In the genomic region with DNA sequence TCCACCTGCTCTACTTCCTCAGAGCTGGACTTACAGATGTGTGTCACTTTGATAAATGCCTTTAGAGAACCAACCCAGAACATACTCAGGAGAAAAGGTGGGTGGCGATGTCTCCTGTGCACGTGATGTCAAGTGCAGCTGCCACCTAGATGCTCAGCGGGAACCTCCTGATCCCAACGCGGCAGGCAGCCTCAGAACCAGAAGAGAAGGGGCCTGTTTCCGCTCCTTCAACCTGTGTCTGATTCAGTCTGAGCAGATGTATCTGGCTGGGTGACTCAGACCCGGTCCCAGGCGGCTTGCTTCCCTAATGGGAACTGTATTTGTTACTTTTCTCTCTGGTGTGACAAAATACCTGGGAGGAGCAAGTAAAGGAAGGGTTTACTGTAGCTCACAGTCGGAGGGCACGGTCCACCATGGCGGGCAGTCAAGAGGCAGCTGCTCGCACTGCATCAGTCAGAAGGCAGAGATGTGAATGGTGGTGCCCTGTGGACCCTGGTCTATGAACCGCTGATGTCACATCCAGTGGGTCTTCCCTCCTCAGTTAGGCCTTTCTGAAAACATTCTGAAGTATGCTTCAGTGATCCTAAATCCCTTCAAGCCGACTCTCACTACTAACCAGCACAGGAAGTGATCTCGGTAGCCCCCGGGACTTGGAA, we compare ENCODE assay signal across 32 mouse cellular contexts. TPM values are rescaled to one million over a fixed set of nuclear protein-coding genes. Genes with fewer than 3 reads are reported as not detected.
DNase-seq lines count a peak whose midpoint lies in the region; ATAC-seq and TF ChIP-seq lines count a peak whose summit lies in the region.
"Had no signal": no experiment of that assay in that cellular context is flagged by ENCODE, and none has a peak within 500 bp of the region (broad histone marks: within the 10 kb centered on the region; RNA-seq: fewer than 3 reads in every experiment).

No protein-coding gene starts in this region.

- no peak overlapping the region for H3K9ac ChIP-seq in midbrain, embryonic 11.5 days (ENCODE audit: low read length)
- no peak overlapping the region for H3K9ac ChIP-seq in midbrain, embryonic 16.5 days (ENCODE audit: low read depth, low read length)
- H3K9ac ChIP-seq: embryonic facial prominence, embryonic 12.5 days; heart, embryonic 15.5 days; hindbrain, embryonic 12.5 days; liver, embryonic 13.5 days; neural tube, embryonic 12.5 days; stomach, embryonic 15.5 days had no signal

- H3K4me3 ChIP-seq in midbrain, embryonic 11.5 days (ENCODE audit: low read depth, low read length): no peak overlapping the region
- no peak overlapping the region for H3K4me3 ChIP-seq in midbrain, embryonic 16.5 days (ENCODE audit: low read depth, low read length)
- H3K4me3 ChIP-seq in thymus, adult 2 months (ENCODE audit: control insufficient read depth, insufficient read depth, low read length): no peak overlapping the region
- H3K4me3 ChIP-seq: embryonic facial prominence, embryonic 12.5 days; heart, embryonic 10.5 days; heart, embryonic 15.5 days; hindbrain, embryonic 12.5 days; liver, embryonic 13.5 days; megakaryocyte, embryonic 14.5 days; neural tube, embryonic 12.5 days; stomach, embryonic 15.5 days had no signal

- 84% methylated on average over 16 of the region's 16 CpGs for WGBS in midbrain, embryonic 11.5 days
- WGBS in midbrain, embryonic 16.5 days: 89% methylated on average over 16 of the region's 16 CpGs
- 90% methylated on average over 16 of the region's 16 CpGs for WGBS in thymus, adult 2 months

- ATAC-seq in midbrain, embryonic 11.5 days (ENCODE audit: low FRiP score): peak; percentile 26; the same call in 1 of the 2 replicates
- no peak for ATAC-seq in midbrain, embryonic 16.5 days
- ATAC-seq: CD4-positive, CD25-positive, alpha-beta regulatory T cell, adult 4 months; forebrain, embryonic 14.5 days; intestine, embryonic 16.5 days; lung, postnatal 0 days had no signal

- TF ChIP-seq CTCF in thymus, adult 2 months (IDR thresholded peaks at IDR 0.05; ENCODE audit: borderline replicate concordance, control insufficient read depth, extremely low read depth, insufficient read depth, low read length, poor library complexity): no peak

- H3K4me2 ChIP-seq in midbrain, embryonic 11.5 days: no peak overlapping the region
- H3K4me2 ChIP-seq in midbrain, embryonic 16.5 days (ENCODE audit: low read length): no peak overlapping the region
- H3K4me2 ChIP-seq: embryonic facial prominence, embryonic 12.5 days; heart, embryonic 15.5 days; hindbrain, embryonic 12.5 days; liver, embryonic 13.5 days; neural tube, embryonic 12.5 days; stomach, embryonic 15.5 days had no signal

- H3K4me1 ChIP-seq in midbrain, embryonic 11.5 days (ENCODE audit: control insufficient read depth, insufficient read depth, low read length): no peaks in the 10 kb centered on the region
- H3K4me1 ChIP-seq in midbrain, embryonic 16.5 days (ENCODE audit: control insufficient read depth, insufficient read depth, low read length): no peaks in the 10 kb centered on the region
- H3K4me1 ChIP-seq in thymus, adult 2 months (replicated peaks; ENCODE audit: control insufficient read depth, insufficient read depth, low read length): no peaks in the 10 kb centered on the region
- H3K4me1 ChIP-seq: embryonic facial prominence, embryonic 12.5 days; heart, embryonic 10.5 days; heart, embryonic 15.5 days; hindbrain, embryonic 12.5 days; neural tube, embryonic 12.5 days; stomach, embryonic 15.5 days had no signal

- no peaks in the 10 kb centered on the region for H3K27me3 ChIP-seq in midbrain, embryonic 11.5 days (ENCODE audit: control insufficient read depth, insufficient read depth, low read length)
- H3K27me3 ChIP-seq in midbrain, embryonic 16.5 days (ENCODE audit: control insufficient read depth, insufficient read depth, low read depth, low read length): no peaks in the 10 kb centered on the region
- no peaks in the 10 kb centered on the region for H3K27me3 ChIP-seq in thymus, adult 2 months (ENCODE audit: control insufficient read depth, insufficient read depth, low read length)
- H3K27me3 ChIP-seq: embryonic facial prominence, embryonic 12.5 days; heart, embryonic 15.5 days; hindbrain, embryonic 12.5 days; liver, embryonic 13.5 days; neural tube, embryonic 12.5 days; stomach, embryonic 15.5 days had no signal

- TF ChIP-seq POLR2A in thymus, adult 2 months (IDR thresholded peaks at IDR 0.05; ENCODE audit: control insufficient read depth, extremely low read depth, insufficient read depth, low read length, poor library complexity): no peak

- no peak overlapping the region for H3K27ac ChIP-seq in midbrain, embryonic 11.5 days (ENCODE audit: low read depth, low read length)
- H3K27ac ChIP-seq in midbrain, embryonic 16.5 days (ENCODE audit: low read length): no peak overlapping the region
- H3K27ac ChIP-seq in thymus, adult 2 months (ENCODE audit: control insufficient read depth, insufficient read depth, low read length): no peak overlapping the region
- H3K27ac ChIP-seq: embryonic facial prominence, embryonic 12.5 days; heart, embryonic 10.5 days; heart, embryonic 15.5 days; hindbrain, embryonic 12.5 days; liver, embryonic 13.5 days; neural tube, embryonic 12.5 days; stomach, embryonic 15.5 days had no signal

- peaks cover 23% of the 10 kb centered on the region for H3K36me3 ChIP-seq in midbrain, embryonic 11.5 days (ENCODE audit: control insufficient read depth, insufficient read depth, low read length)
- H3K36me3 ChIP-seq in midbrain, embryonic 16.5 days (ENCODE audit: control insufficient read depth, insufficient read depth, low read length): peaks cover 28% of the 10 kb centered on the region
- H3K36me3 ChIP-seq in thymus, adult 2 months (ENCODE audit: control insufficient read depth, insufficient read depth, low read length): peaks cover 19% of the 10 kb centered on the region

- no peaks in the 10 kb centered on the region for H3K9me3 ChIP-seq in midbrain, embryonic 11.5 days (ENCODE audit: control insufficient read depth, low read length)
- H3K9me3 ChIP-seq in midbrain, embryonic 16.5 days (replicated peaks; ENCODE audit: control insufficient read depth, low read length, poor library complexity, severe bottlenecking): no peaks in the 10 kb centered on the region
- H3K9me3 ChIP-seq: embryonic facial prominence, embryonic 12.5 days; heart, embryonic 10.5 days; heart, embryonic 15.5 days; hindbrain, embryonic 12.5 days; liver, embryonic 13.5 days; megakaryocyte, embryonic 14.5 days; neural tube, embryonic 12.5 days; stomach, embryonic 15.5 days had no signal

- DNase-seq in heart, adult 11 months: peak; percentile 63
- no peak for DNase-seq in heart, adult 9 months (ENCODE audit: low spot score in 2 of 2)
- peak; percentile 62 for DNase-seq in midbrain, embryonic 11.5 days (ENCODE audit: low spot score, missing footprints)
- DNase-seq in retina, postnatal 1 day: peak; percentile 7
- DNase-seq in retina, embryonic 14.5 days (ENCODE audit: low spot score): no peak
- DNase-seq in brain, adult 2 months (ENCODE audit: low read depth, low spot score): peak; percentile 71
- DNase-seq in thymus, adult 2 months: no peak
- DNase-seq: adrenal gland, postnatal 14 days; cerebellum, adult 11-12 months; cerebellum, adult 9-11 months; embryo, embryonic 11 days; gastrocnemius, postnatal 10 days; kidney, adult 9 months; kidney, postnatal 10 days; liver, embryonic 13.5 days; lung, adult 18-20 months; lung, postnatal 4 days; thymus, postnatal 14 days had no signal

RNA-seq across cellular contexts. Expression of a gene that starts 16.9 kb away (rescaled TPM):
- 76.3 and 81.0 TPM in 2 replicates for polyA plus RNA-seq in midbrain, embryonic 11.5 days (2014; fragmentation: Nextera tagmentation; extraction: Ambion mirVana)
- polyA plus RNA-seq in midbrain, embryonic 16.5 days (2015; fragmentation: Nextera tagmentation; extraction: Ambion mirVana): 29.9 and 36.7 TPM in 2 replicates
- 52.7 and 60.1 TPM in 2 replicates for polyA plus RNA-seq in thymus, adult 2 months (2012; rRNA removed)

RNA-seq across cellular contexts. Expression of a gene that starts 22.7 kb away (rescaled TPM):
- 0.14 and 0.20 TPM in 2 replicates for polyA plus RNA-seq in midbrain, embryonic 11.5 days (2014; fragmentation: Nextera tagmentation; extraction: Ambion mirVana)
- polyA plus RNA-seq in midbrain, embryonic 16.5 days (2015; fragmentation: Nextera tagmentation; extraction: Ambion mirVana): 2.6 and 2.9 TPM in 2 replicates
- polyA plus RNA-seq in thymus, adult 2 months (2012; rRNA removed): 0.08 TPM in 1 of 2 replicates, not detected in the other
- polyA plus RNA-seq: hindbrain, embryonic 12.5 days; large intestine, adult 2 months; liver, embryonic 13.5 days; lung, postnatal 0 days; urinary bladder, adult 2 months had no signal

Comparison
In these comparisons a context has a peak if more than half of its experiments do, and no peak if none do; other contexts are left out.
1. DNase-seq: peak in heart, adult 11 months (single experiment), midbrain, embryonic 11.5 days (single experiment), retina, postnatal 1 day (single experiment) and brain, adult 2 months (single experiment); none in heart, adult 9 months (0 of 2), retina, embryonic 14.5 days (single experiment) and thymus, adult 2 months (single experiment).